Mouse (Mus musculus) spleen, adult 2 months (tissue): ENCODE results near the gene Atp23. TPM values are rescaled to one million over a fixed set of nuclear protein-coding genes. Genes with fewer than 3 reads are reported as not detected.

Source experiments
- DNase-seq, 2 experiments: peaks; one replicate each; pipeline versions ENCODE4 v3.0.0 to v3.0.0-alpha.2; 2012 to 2021; ENCODE audit warnings: low spot score in 2 of 2, low read depth in 1 of 2
- H3K27ac ChIP-seq: fragments of 200-500 bp; 2 replicates; pipeline ENCODE4 v1.5.1; 2012; ENCODE audit warnings: low read length, inconsistent platforms; ENCODE audit not compliant: insufficient read depth
- H3K27me3 ChIP-seq: fragments of 200-500 bp; 2 replicates; pipeline ENCODE4 v1.6.1; 2012; ENCODE audit warnings: mild to moderate bottlenecking, moderate library complexity, low read length, inconsistent platforms; ENCODE audit not compliant: control insufficient read depth, insufficient read depth
- H3K36me3 ChIP-seq: fragments of 200-500 bp; 2 replicates; pipeline ENCODE4 v1.6.1; 2012; ENCODE audit warnings: mild to moderate bottlenecking, low read length, inconsistent platforms; ENCODE audit not compliant: control insufficient read depth, insufficient read depth
- H3K4me1 ChIP-seq: fragments of 200-500 bp; 2 replicates; pipeline ENCODE4 v1.6.1; 2011; ENCODE audit warnings: inconsistent platforms; ENCODE audit not compliant: control insufficient read depth, insufficient read depth, insufficient read length
- H3K4me3 ChIP-seq: fragments of 200-500 bp; 2 replicates; pipeline ENCODE4 v1.5.1; 2011; ENCODE audit warnings: mild to moderate bottlenecking, inconsistent platforms; ENCODE audit not compliant: insufficient read depth, insufficient read length; ENCODE audit errors: extremely low read depth
- CTCF ChIP-seq: fragments of 200-500 bp; IDR thresholded peaks from 2 replicates; pipeline ENCODE4 v1.5.1; 2011; ENCODE audit warnings: mild to moderate bottlenecking, inconsistent platforms; ENCODE audit not compliant: insufficient read depth, insufficient read length, insufficient replicate concordance; ENCODE audit errors: extremely low read depth
- POLR2A ChIP-seq: fragments of 200-500 bp; IDR thresholded peaks from 2 replicates; pipeline ENCODE4 v1.6.1; 2011; ENCODE audit warnings: low read depth, low read length, inconsistent platforms
- WGBS: fragments of 180-500 bp; shearing (Covaris S2); methylation state at CpG from one replicate; pipeline ENCODE4 v1.1.7; 2018; 5-methylcytosine and 5-hydroxymethylcytosine counted together
- polyA plus RNA-seq: library from polyadenylated mRNA; depleted of rRNA; stranded (reverse); fragments of >200 nt; gene quantifications from 2 replicates; pipeline ENCODE4 v1.2.3, GENCODE M21; 2012

The Atp23 gene
- polyA plus RNA-seq, 1 experiment: 6.8 TPM

DNA sequence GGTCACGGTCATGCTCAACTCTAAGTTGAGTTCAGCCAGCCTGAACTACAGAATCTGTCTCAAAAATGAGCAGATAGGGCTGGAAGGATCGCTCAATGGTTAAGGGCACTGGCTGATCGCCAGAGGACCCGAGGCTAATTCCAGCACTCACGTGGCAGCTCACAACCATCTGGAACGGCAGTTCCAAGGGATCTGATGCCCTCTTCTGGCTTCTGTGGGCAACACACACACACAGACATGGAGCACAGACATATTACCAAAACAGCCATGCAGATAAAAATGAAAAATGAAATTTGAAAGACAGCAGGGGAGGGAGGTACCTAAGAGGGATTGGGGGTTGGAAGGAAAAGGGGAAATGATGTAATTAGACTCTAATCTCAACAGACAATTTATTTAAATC, 5.3 kb downstream of the Atp23 start:
- no peak for DNase-seq
- H3K27ac ChIP-seq: no peak overlapping the region
- H3K36me3 ChIP-seq: peaks cover 20% of the 10 kb centered on the region
- TF ChIP-seq POLR2A (no peak), CTCF (no peak)
- peaks cover 8% of the 10 kb centered on the region; the same call in 1 of the 2 replicates for H3K4me1 ChIP-seq
- WGBS: 94% methylated on average over 6 of the region's 6 CpGs
- no peak overlapping the region for H3K4me3 ChIP-seq
- H3K27me3 ChIP-seq: no peaks in the 10 kb centered on the region

DNA sequence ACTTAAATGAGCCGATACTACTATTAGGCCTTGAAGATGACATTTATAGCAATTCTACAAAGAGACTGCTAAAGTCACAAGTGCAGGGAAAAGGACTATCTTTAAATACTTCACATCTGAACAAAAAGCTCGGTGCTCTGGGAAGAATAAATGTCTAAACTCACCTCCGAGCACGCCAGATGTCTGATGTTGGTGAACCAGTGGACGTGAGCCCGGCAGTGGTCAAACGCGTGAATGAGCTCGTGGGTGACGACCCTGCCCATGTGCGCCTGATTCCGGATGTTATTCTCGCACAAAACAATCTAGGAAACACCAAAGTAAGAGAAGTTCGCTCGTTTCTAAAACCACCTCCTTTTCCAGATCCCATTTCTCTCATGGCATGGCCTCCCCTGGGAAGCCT, 7.1 kb downstream of the Atp23 start:
- Histone ChIP-seq H3K36me3 (peaks cover 27% of the 10 kb centered on the region), H3K4me3 (no peak overlapping the region), H3K4me1 (no peaks in the 10 kb centered on the region), H3K27me3 (no peaks in the 10 kb centered on the region), H3K27ac (no peak overlapping the region)
- DNase-seq: no peak
- 95% methylated on average over 15 of the region's 15 CpGs for WGBS
- TF ChIP-seq POLR2A (no peak), CTCF (no peak)

DNA sequence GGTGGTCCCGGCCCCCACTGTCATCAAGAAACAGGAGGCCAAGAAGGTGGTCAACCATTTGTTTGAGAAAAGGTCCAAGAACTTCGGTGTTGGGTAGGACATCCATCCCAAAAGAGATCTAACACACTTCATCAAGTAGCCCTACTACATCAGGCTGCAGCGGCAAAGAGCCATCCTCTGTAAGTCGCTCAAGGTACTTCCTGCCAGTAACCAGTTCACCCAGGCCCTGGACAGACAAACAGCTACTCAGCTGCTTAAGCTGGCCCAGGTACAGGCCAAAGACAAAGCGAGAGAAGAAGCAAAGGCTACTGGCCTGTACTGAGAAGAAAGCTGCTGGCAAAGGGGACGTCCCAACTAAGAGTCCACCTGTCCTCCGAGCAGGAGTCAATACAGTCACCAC, 8.0 kb downstream of the Atp23 start:
- Histone ChIP-seq H3K4me3 (no peak overlapping the region), H3K4me1 (no peaks in the 10 kb centered on the region), H3K27me3 (no peaks in the 10 kb centered on the region), H3K36me3 (peaks cover 30% of the 10 kb centered on the region), H3K27ac (no peak overlapping the region)
- WGBS: 93% methylated on average over 7 of the region's 7 CpGs
- no peak for DNase-seq
- TF ChIP-seq CTCF (no peak), POLR2A (no peak)

DNA sequence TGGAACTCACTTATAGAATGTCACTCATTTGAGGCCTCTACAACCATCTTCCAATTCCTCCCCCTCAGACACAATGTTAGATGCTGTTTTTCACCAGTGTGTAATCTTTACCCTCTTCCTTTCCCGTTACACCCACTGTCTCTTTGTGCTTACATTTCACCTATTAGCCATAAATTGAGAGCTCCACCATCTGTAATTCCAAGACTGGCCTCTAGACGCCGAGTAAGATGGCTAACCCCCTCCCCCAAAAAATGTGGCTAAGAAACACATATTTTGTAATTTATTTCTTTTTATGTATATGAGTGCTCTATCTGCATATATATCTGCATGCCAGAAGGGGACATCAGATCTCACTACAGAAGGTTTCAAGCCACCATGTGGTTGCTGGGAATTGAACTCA, 27.4 kb downstream of the Atp23 start:
- Histone ChIP-seq H3K27ac (no peak overlapping the region), H3K4me1 (no peaks in the 10 kb centered on the region), H3K36me3 (no peaks in the 10 kb centered on the region), H3K27me3 (no peaks in the 10 kb centered on the region), H3K4me3 (no peak overlapping the region)
- TF ChIP-seq POLR2A (no peak), CTCF (no peak)
- no peak for DNase-seq
- WGBS: 94% methylated on average over 3 of the region's 3 CpGs

DNA sequence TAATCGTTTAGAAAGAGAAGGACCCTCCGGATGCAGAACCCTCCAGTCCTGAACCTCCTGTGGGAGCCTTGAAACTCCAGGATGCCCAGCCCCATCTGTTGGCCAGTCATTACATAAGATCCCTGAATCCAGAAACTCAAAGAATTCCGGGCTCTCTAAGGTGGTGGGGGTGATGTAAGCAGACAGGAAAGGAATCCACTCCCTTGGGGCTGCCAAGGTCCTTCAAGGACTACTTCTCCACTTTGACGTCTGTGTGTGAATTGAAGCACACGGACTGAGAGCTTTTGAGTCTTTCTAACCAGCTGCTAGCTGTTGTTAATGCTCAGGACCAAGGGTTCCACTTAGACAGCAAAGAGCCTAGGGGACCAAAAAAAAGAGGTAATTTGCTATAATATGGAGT, 28.9 kb downstream of the Atp23 start:
- Histone ChIP-seq H3K4me3 (no peak overlapping the region), H3K27me3 (no peaks in the 10 kb centered on the region), H3K36me3 (no peaks in the 10 kb centered on the region), H3K27ac (no peak overlapping the region), H3K4me1 (no peaks in the 10 kb centered on the region)
- WGBS: 81% methylated on average over 5 of the region's 5 CpGs
- DNase-seq: no peak
- no peak for TF ChIP-seq POLR2A
- TF ChIP-seq CTCF: no peak

DNA sequence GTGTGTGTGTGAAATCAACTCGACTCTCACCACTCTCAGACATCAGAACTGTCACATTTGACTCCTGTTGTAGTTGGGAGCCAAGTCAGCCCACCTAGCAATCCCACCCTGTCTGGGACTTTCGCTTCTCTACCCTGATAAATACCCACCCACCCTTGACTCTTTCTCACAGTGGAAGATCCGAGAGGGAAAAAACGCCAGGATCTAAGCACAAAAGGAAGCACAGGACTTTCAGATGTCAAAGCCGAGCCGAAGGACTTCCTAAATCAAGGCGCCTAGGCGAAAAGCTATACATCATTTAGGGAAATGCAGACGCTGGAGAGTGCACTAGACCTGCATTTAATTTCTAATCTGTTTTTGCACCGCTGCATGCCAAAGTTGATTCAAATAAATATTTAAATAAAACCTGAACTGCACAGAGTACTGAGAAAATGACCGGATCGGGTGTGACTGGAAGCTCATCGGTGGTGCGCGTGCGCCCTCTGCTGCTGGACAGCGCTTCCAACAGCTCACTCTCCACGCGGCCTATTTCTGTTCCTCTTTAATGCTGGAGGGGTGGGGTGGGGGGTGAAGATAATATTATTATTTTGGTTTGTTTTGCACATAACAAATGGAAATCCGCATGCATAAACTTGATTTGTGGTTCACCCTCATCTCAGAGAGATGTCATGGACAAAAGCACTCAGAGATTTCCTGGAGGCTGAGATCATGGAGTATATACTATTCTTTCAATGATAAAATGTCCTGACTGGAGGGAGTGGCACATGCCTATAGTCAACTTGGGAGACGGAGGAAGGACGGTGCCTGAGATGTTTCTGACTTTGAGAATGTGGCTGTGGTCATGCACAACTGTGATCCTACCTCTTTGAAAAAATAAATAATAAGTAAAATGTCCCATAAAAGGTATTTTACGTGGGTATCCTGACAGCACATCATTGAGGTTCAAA, 31.5 kb downstream of the Atp23 start:
- peak; percentile 19 to 71 for DNase-seq
- no peak overlapping the region for H3K4me3 ChIP-seq

DNA sequence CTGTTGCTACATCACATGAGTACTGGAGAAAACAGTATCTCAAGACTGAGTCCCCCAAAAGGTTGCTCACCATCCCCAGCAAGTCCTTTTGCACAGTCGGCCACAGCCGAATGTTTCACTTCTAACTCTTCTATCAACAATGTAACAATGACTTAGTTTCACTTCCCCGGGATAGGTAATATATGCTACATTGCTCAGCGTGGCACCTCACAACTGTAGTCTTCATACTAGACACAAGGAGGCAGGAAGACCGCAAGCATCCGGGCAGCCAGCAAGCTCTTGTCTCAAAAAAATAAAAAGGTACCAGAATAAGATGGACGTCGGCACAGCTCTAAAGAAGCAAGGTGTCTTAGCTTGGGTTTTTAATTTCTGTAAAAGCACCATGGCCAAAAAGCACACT, 35.9 kb downstream of the Atp23 start:
- peaks cover 3% of the 10 kb centered on the region; the same call in 1 of the 2 replicates for H3K4me1 ChIP-seq
- WGBS: 62% methylated on average over 8 of the region's 8 CpGs
- H3K27me3 ChIP-seq: no peaks in the 10 kb centered on the region
- H3K27ac ChIP-seq: no peak overlapping the region
- H3K36me3 ChIP-seq: no peaks in the 10 kb centered on the region
- DNase-seq: peak; percentile 6 to 12
- H3K4me3 ChIP-seq: no peak overlapping the region
- TF ChIP-seq POLR2A (no peak), CTCF (no peak)

More for the DNA sequence above, 31.5 kb downstream of the Atp23 start:
- no peaks in the 10 kb centered on the region for H3K27me3 ChIP-seq
- H3K4me1 ChIP-seq: peaks cover 3% of the 10 kb centered on the region; the same call in 1 of the 2 replicates
- no peaks in the 10 kb centered on the region for H3K36me3 ChIP-seq
- WGBS: 20% methylated on average over 23 of the region's 23 CpGs
- TF ChIP-seq POLR2A: no peak
- TF ChIP-seq CTCF: peak; percentile 97
- H3K27ac ChIP-seq: no peak overlapping the region
